Mouse (Mus musculus) erythroblast, adult 5-6 weeks (primary cell): Measurements from ENCODE around the gene Gm8094. TPM values are rescaled to one million over a fixed set of nuclear protein-coding genes. Genes with fewer than 3 reads are reported as not detected.
"Not testable (repeated sequence)": the region's sequence is repeated elsewhere in the genome, so short reads cannot be mapped to it uniquely, and the experiment has no call there.

Experiments
- ATAC-seq: replicated peaks from 2 replicates; pipeline ENCODE4 v1.8.0; 2016; ENCODE audit warnings: moderate number of reproducible peaks, mild to moderate bottlenecking, moderate TSS enrichment, inconsistent platforms; ENCODE audit not compliant: poor library complexity, low FRiP score, severe bottlenecking
- total RNA-seq, 2 experiments: library from RNA; stranded (forward) in 1 of 2; stranded (reverse) in 1 of 2; fragments of 150-400 nt in 1 of 2; fragments of 200-764, 138-1000 nt in 1 of 2; gene quantifications; 2 replicates each; pipeline versions ENCODE4 v1.2.3 to v1.2.4; 2015 to 2017; ENCODE audit warnings: low replicate concordance in 2 of 2

Gene Gm8094
- total RNA-seq (2015; ENCODE audit: low replicate concordance) (not detected in 2 replicates), total RNA-seq (2017; ENCODE audit: low replicate concordance) (not detected in 2 replicates)

DNA sequence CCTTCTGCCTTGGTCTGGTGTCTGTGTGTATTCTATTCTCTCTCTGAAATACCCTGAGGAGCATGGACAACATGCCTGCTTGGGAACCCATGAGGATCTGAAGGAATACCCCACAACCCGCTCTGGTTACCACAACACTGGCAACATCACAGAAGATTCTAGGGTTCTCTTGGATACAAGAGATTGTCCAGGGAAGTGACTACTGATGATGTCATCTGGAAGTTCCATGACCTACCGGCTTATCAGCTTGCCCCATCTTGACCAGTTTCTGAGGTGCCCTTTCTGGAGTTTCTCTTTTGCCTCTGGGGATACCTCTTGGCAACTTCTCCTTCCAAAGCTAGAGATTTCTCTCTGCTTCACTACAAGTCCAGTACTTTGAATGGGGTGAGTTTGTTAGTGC is at the start of gene Gm8094:
TSS of gene Gm8094 (minus strand) at position 101 of the 400 bp plus-strand sequence.
- ATAC-seq, result not testable (repeated sequence)

GRCm38 (mm10) chr14:43119673-43120072 is 43.2 kb upstream of the Gm8094 start:
- not testable (repeated sequence) for ATAC-seq

DNA sequence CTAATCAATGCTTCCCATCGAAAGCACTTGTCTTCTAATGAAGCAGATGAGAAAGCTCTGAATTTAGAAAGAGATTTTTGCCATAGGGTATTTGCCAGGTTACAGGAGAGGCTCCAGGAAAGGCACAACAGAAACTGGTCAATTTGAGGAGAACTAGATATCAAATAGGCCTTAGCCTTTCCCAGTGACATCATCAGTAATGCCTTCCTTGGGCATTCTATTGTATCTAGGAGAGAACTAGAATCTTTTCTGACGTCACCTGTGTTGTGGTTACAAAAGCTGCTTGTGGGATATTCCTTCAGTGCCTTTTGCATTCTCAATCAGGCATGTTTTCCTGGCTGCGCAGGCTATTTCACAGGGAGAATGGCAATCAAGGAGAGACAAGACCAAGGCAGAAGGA is 23.9 kb upstream of the Gm8094 start, which contains the start of gene Gm8104:
TSS of gene Gm8104 (plus strand) at position 301 of the 400 bp plus-strand sequence.
- ATAC-seq, result not testable (repeated sequence)

GRCm38 (mm10) chr14:43089103-43089919 is 12.9 kb upstream of the Gm8094 start:
- not testable (repeated sequence) for ATAC-seq

DNA sequence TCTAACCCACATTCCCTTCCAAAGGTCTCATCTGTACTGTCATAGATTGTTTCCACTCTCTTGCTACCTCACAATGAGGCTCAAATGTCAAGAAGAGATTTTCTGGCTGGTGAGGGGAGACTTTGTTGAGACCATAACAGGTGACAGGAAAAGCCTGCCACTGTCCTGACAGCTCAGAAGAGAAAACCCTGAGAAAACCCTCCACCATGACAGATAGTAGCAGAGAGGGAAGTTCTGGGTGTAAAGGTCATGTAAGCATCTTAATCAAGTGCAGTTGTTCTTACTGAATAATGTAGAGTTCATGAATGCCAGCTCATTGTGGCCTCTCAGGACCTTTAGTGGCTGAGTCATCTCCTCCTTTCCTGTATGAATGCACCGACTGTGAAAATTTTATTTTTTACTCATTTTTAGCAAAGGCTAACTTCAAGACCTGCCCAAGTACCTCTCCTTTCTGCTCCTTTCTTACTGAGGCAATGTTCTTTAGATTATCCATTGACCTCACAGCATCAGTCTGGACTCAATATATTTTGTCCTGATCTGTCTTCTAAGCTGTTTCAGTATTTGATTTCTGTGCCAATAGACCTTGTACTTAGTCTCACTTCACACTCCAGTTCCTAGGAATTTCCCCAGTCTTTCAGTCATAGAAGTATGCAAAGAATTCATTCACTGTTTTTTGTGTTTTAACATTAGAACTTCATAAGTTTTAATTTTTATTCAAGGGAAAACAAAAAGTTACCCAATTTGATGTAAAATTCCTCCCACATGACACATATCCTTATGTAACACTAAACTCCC is 8.7 kb upstream of the Gm8094 start:
- not testable (repeated sequence) for ATAC-seq

DNA sequence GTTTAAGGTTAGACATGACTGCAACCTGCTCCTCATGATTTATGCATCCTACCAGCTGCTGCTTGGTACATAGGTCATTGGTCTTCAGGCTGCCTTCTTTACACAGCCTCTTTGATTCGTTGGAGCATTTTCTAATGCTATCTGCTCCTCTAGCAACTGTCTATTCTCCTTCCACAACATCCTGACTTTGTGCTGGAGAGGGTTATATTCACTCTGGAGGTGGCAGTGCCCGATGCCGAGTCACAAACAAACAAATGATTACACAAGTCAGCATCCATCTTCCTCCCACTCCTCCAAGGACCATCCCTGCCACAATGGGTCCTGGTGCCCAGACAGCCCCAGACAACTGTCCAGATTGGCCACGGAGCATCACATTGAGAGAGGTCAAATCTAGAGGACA is 16.3 kb downstream of the Gm8094 start:
- not testable (repeated sequence) for ATAC-seq

DNA sequence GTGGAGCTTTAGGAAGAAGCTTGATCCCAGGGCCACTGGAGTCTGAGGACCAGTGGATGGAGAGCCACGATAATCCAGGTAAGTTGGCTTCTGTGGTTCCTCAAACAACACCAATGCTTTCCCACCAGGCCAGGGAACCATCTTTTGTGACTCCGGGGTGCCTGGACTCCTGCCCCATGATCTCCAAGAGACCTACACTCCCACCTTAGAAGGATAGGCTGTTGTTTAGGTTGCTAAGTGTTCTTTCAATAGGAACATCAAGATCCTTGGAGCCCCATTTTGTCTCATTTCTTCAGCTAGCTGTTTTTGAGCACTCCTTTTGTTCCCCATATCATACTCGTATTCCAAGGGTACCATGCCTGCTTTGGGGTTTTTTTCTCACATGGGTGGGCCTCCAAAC is 18.4 kb downstream of the Gm8094 start:
- ATAC-seq, result not testable (repeated sequence)

Other genes starting within 250 kb of the Gm8094 start
- not detected in 2 replicates for gene Gm21977, start 223.2 kb downstream of the Gm8094 start, total RNA-seq (2015; ENCODE audit: low replicate concordance)
- not detected in 2 replicates for gene Gm21977, start 223.2 kb downstream of the Gm8094 start, total RNA-seq (2017; ENCODE audit: low replicate concordance)
- gene Gm8082, start 83.0 kb downstream of the Gm8094 start, total RNA-seq (2015; ENCODE audit: low replicate concordance), result not detected in 2 replicates
- not detected in 2 replicates for gene Gm8082, start 83.0 kb downstream of the Gm8094 start, total RNA-seq (2017; ENCODE audit: low replicate concordance)
- not detected in 2 replicates for gene Gm10376, start 61.0 kb downstream of the Gm8094 start, total RNA-seq (2015; ENCODE audit: low replicate concordance)
- gene Gm10376, start 61.0 kb downstream of the Gm8094 start, total RNA-seq (2017; ENCODE audit: low replicate concordance), result not detected in 2 replicates
- gene Gm8104, start 24.0 kb upstream of the Gm8094 start, total RNA-seq (2015; ENCODE audit: low replicate concordance), result not detected in 2 replicates
- gene Gm8104, start 24.0 kb upstream of the Gm8094 start, total RNA-seq (2017; ENCODE audit: low replicate concordance), result not detected in 2 replicates
- gene Gm7233, start 103.2 kb upstream of the Gm8094 start, total RNA-seq (2015; ENCODE audit: low replicate concordance), result not detected in 2 replicates
- gene Gm7233, start 103.2 kb upstream of the Gm8094 start, total RNA-seq (2017; ENCODE audit: low replicate concordance), result not detected in 2 replicates
- not detected in 2 replicates for gene Gm8122, start 158.7 kb upstream of the Gm8094 start, total RNA-seq (2015; ENCODE audit: low replicate concordance)
- gene Gm8122, start 158.7 kb upstream of the Gm8094 start, total RNA-seq (2017; ENCODE audit: low replicate concordance), result not detected in 2 replicates
- gene Gm8126, start 182.0 kb upstream of the Gm8094 start, total RNA-seq (2015; ENCODE audit: low replicate concordance), result not detected in 2 replicates
- not detected in 2 replicates for gene Gm8126, start 182.0 kb upstream of the Gm8094 start, total RNA-seq (2017; ENCODE audit: low replicate concordance)
- not detected in 2 replicates for gene Gm9732, start 198.4 kb upstream of the Gm8094 start, total RNA-seq (2015; ENCODE audit: low replicate concordance)
- not detected in 2 replicates for gene Gm9732, start 198.4 kb upstream of the Gm8094 start, total RNA-seq (2017; ENCODE audit: low replicate concordance)
- gene Gm8127, start 217.2 kb upstream of the Gm8094 start, total RNA-seq (2015; ENCODE audit: low replicate concordance), result not detected in 2 replicates
- gene Gm8127, start 217.2 kb upstream of the Gm8094 start, total RNA-seq (2017; ENCODE audit: low replicate concordance), result not detected in 2 replicates